Mouse (Mus musculus) small intestine, adult 2 months (tissue): ENCODE results near the gene 6030468B19Rik.

Source experiments
- CTCF ChIP-seq: fragments of 200-500 bp; IDR thresholded peaks from 2 replicates; pipeline ENCODE4 v1.5.1; 2012; ENCODE audit warnings: low read depth, mild to moderate bottlenecking, control low read depth, inconsistent platforms, low read length, moderate library complexity, mixed read lengths; ENCODE audit not compliant: insufficient replicate concordance, insufficient read length; ENCODE audit errors: extremely low read depth
- POLR2A ChIP-seq: fragments of 200-500 bp; IDR thresholded peaks from 2 replicates; pipeline ENCODE4 v1.6.1; 2012; ENCODE audit warnings: low read depth, mild to moderate bottlenecking, control low read depth, inconsistent platforms, low read length, moderate library complexity

- TF ChIP-seq CTCF = no peak
- peak; percentile 61; the same call in 1 of the 2 replicates for TF ChIP-seq POLR2A
These were observed 12.2 kb downstream of the 6030468B19Rik start, which contains the start of the genes Gm20708 and Syngr2 for GRCm38 (mm10) chr11:117809407-117810311.
